Mouse (Mus musculus) gastrocnemius, adult 18-20 months (tissue): ENCODE measurements around the gene Dctd. TPM values are rescaled to one million over a fixed set of nuclear protein-coding genes. Genes with fewer than 3 reads are reported as not detected.
A peak's percentile ranks its signal among the peaks of the same experiment; 100 is the strongest.

Experiments used
- DNase-seq: peaks from one replicate; pipeline ENCODE4 v3.0.0; 2021; ENCODE audit warnings: low spot score
- long read RNA-seq, 2 experiments: library from polyadenylated mRNA; stranded (forward); transcript quantifications; one replicate each; pipeline ENCODE4 v2.0.0; 2021
- total RNA-seq, 2 experiments: library from RNA; stranded (reverse); gene quantifications; 2 replicates each; pipeline ENCODE4 v1.2.3; 2021

The Dctd gene
- under 1 TPM; 0.46 to 0.81 TPM for total RNA-seq
- long read RNA-seq, experiment 1 = 0 reads
- long read RNA-seq, experiment 2 = 0 reads

- DNase-seq = no peak
These were observed at the start of gene Dctd for GRCm38 (mm10) chr8:48098792-48099191. Gene Dctd (plus strand): TSS chr8:48099092.

- DNase-seq = no peak
These were observed 45.3 kb upstream of the Dctd start for GRCm38 (mm10) chr8:48053611-48054010.

GRCm38 (mm10) chr8:48063526-48064072 lies 35.3 kb upstream of the Dctd start:
- DNase-seq = no peak

- no peak for DNase-seq
These were observed 24.7 kb upstream of the Dctd start for GRCm38 (mm10) chr8:48074149-48074548.

GRCm38 (mm10) chr8:48082343-48082742 lies 16.5 kb upstream of the Dctd start:
- DNase-seq = no peak

GRCm38 (mm10) chr8:48090661-48091060 lies 8.2 kb upstream of the Dctd start:
- DNase-seq = no peak

GRCm38 (mm10) chr8:48095378-48095777 lies 3.5 kb upstream of the Dctd start:
- DNase-seq = no peak

GRCm38 (mm10) chr8:48097131-48097794 lies 1.6 kb upstream of the Dctd start:
- peak; percentile 10 for DNase-seq

- no peak for DNase-seq
These were observed 732 bp upstream of the Dctd start for GRCm38 (mm10) chr8:48098081-48098639.

- no peak for DNase-seq
These were observed 1.4 kb downstream of the Dctd start for GRCm38 (mm10) chr8:48100100-48100787.

- DNase-seq = no peak
These were observed 10.5 kb downstream of the Dctd start for GRCm38 (mm10) chr8:48109373-48109855.

- DNase-seq = peak; percentile 11
These were observed 11.2 kb downstream of the Dctd start for GRCm38 (mm10) chr8:48109856-48110780.

- no peak for DNase-seq
These were observed 15.7 kb downstream of the Dctd start for GRCm38 (mm10) chr8:48114591-48114990.

- no peak for DNase-seq
These were observed 24.1 kb downstream of the Dctd start for GRCm38 (mm10) chr8:48122991-48123390.

GRCm38 (mm10) chr8:48124857-48125256 lies 26.0 kb downstream of the Dctd start:
- no peak for DNase-seq

GRCm38 (mm10) chr8:48126954-48127353 lies 28.1 kb downstream of the Dctd start:
- DNase-seq = no peak

GRCm38 (mm10) chr8:48130266-48130665 lies 31.4 kb downstream of the Dctd start:
- DNase-seq = no peak

- no peak for DNase-seq
These were observed 34.4 kb downstream of the Dctd start for GRCm38 (mm10) chr8:48133321-48133720.

- no peak for DNase-seq
These were observed 38.1 kb downstream of the Dctd start for GRCm38 (mm10) chr8:48136804-48137650.

- DNase-seq = no peak
These were observed 38.7 kb downstream of the Dctd start for GRCm38 (mm10) chr8:48137651-48137937.
